Mouse (Mus musculus) forebrain, embryonic 11.5 days (tissue): ENCODE data around the gene Sgms2. TPM values are rescaled to one million over a fixed set of nuclear protein-coding genes. Genes with fewer than 3 reads are reported as not detected.
"Not testable (repeated sequence)": the region's sequence is repeated elsewhere in the genome, so short reads cannot be mapped to it uniquely, and the experiment has no call there.

Experiments
- ATAC-seq: fragments of 200-750 bp; cut with Nextera tagmentation; replicated peaks from 2 replicates; pipeline ENCODE4 v1.8.0; 2017; ENCODE audit warnings: moderate TSS enrichment; ENCODE audit not compliant: low FRiP score
- DNase-seq: peaks from one replicate; pipeline ENCODE4 v3.0.0-alpha.2; 2017; ENCODE audit warnings: low spot score
- H3K27ac ChIP-seq: fragments of 300-500 bp; sonication (generic); 2 replicates; pipeline ENCODE4 v1.5.1; 2014; ENCODE audit warnings: low read depth, low read length
- H3K27me3 ChIP-seq: fragments of 300-500 bp; sonication (generic); 2 replicates; pipeline ENCODE4 v1.6.1; 2014; ENCODE audit warnings: mild to moderate bottlenecking, low read length, mixed read lengths; ENCODE audit not compliant: control insufficient read depth, insufficient read depth
- H3K36me3 ChIP-seq: fragments of 300-500 bp; sonication (generic); 2 replicates; pipeline ENCODE4 v1.6.1; 2014; ENCODE audit warnings: mild to moderate bottlenecking, low read length, moderate library complexity, mixed read lengths; ENCODE audit not compliant: control insufficient read depth, insufficient read depth
- H3K4me1 ChIP-seq: fragments of 300-500 bp; sonication (generic); replicated peaks from 2 replicates; pipeline ENCODE4 v1.6.1; 2014; ENCODE audit warnings: low read length, mixed read lengths; ENCODE audit not compliant: control insufficient read depth, insufficient read depth
- H3K4me2 ChIP-seq: fragments of 300-500 bp; sonication (generic); 2 replicates; pipeline ENCODE4 v1.6.1; 2014; ENCODE audit warnings: low read depth, mild to moderate bottlenecking, low read length, moderate library complexity, mixed read lengths; ENCODE audit not compliant: severe bottlenecking
- H3K4me3 ChIP-seq: fragments of 300-500 bp; sonication (generic); 2 replicates; pipeline ENCODE4 v1.5.1; 2014; ENCODE audit warnings: low read depth, low read length
- H3K9ac ChIP-seq: fragments of 300-500 bp; sonication (generic); 2 replicates; pipeline ENCODE4 v1.6.1; 2014; ENCODE audit warnings: low read length
- H3K9me3 ChIP-seq: fragments of 300-500 bp; sonication (generic); 2 replicates; pipeline ENCODE4 v1.6.1; 2016; ENCODE audit warnings: low read length, mixed read lengths; ENCODE audit not compliant: control insufficient read depth
- WGBS: fragments of 180-500 bp; shearing (Covaris S2); extraction: QIAGEN DNeasy Blood & Tissue Kit; methylation state at CpG from one replicate; pipeline ENCODE4 v1.1.7; 2014; 5-methylcytosine and 5-hydroxymethylcytosine counted together
- polyA plus RNA-seq: library from polyadenylated mRNA; unstranded; fragments of >200 nt; fragmentation: Nextera tagmentation; extraction: Ambion mirVana; gene quantifications from 2 replicates; pipeline ENCODE4 v1.2.1, GENCODE M21; 2014

Gene Sgms2
- polyA plus RNA-seq, 1 experiment from 2014 or later: 0.83 TPM

DNA sequence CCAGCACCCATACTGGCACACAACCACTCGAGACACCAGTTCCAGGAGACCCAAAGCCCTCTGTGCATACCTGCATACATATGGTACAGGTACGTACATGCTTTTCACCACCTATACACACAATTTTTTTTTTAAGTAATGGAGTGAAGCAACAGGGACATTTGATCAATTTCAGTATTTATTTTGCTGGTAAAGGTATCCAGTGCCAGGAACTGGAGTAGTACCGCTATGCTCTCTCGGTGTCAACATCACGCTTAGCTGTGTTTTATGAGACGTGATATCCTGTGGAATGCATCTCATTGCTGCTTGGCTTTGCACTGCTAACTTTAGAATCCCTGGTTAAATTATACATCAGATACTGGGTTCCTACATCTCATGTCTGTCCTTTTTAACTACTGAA lies 145.3 kb downstream of the Sgms2 start:
- no peaks in the 10 kb centered on the region for H3K4me1 ChIP-seq
- no peak overlapping the region for H3K4me3 ChIP-seq
- no peaks in the 10 kb centered on the region for H3K36me3 ChIP-seq
- no peak overlapping the region for H3K9ac ChIP-seq
- H3K4me2 ChIP-seq: no peak overlapping the region
- DNase-seq: no peak
- no peaks in the 10 kb centered on the region; the same call in 1 of the 2 replicates for H3K27me3 ChIP-seq
- WGBS: 92% methylated on average over 6 of the region's 6 CpGs
- H3K9me3 ChIP-seq: no peaks in the 10 kb centered on the region
- ATAC-seq: no peak
- H3K27ac ChIP-seq: no peak overlapping the region

DNA sequence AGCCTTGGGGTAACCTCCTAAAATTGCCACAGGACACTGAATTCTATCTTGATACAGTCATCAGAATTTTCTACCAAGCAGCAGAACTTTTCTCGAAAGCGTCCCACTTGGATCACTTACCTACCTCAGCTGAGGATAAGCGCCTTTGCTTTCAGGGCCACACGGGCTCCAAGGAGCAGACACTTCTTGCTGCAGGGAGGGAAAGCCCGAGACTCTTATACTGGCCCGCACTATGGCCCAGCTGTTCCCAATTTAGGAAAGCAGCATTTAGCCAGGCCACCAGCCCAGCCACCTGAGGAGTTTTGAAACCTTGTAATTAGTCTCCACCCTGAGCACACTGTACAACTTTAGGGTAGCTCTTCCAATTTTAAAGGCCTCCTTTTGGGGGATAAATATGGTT lies 147.9 kb downstream of the Sgms2 start:
- WGBS: 81% methylated on average over 6 of the region's 6 CpGs
- no peak for ATAC-seq

DNA sequence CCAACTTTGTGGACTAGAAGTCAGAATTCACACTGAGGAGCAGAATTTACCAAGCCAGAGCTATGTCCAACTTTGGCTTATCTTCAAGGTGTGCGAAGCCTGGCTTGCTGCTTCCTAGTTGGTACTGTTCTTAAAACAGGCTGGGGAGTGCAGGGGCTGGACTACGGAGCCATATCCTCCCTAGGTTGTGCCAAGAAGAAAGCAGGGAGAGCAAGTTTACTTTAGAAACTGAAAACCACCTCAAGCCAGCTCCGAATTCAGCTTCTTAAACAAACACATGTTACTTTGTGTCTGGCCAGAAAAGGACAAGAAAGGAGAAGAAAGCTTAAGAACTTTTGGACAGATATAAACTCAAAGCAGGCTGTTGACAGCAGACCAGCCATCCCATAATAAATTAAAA lies 150.3 kb downstream of the Sgms2 start:
- Histone ChIP-seq H3K4me3 (no peak overlapping the region), H3K27ac (no peak overlapping the region), H3K9ac (no peak overlapping the region), H3K9me3 (no peaks in the 10 kb centered on the region), H3K27me3 (no peaks in the 10 kb centered on the region; the same call in 1 of the 2 replicates), H3K4me2 (no peak overlapping the region), H3K4me1 (no peaks in the 10 kb centered on the region), H3K36me3 (no peaks in the 10 kb centered on the region)
- 86% methylated on average over 3 of the region's 3 CpGs for WGBS
- no peak for ATAC-seq
- peak; percentile 20 for DNase-seq

More for the DNA sequence above, 147.9 kb downstream of the Sgms2 start:
- Histone ChIP-seq H3K4me2 (no peak overlapping the region), H3K27me3 (no peaks in the 10 kb centered on the region; the same call in 1 of the 2 replicates), H3K36me3 (no peaks in the 10 kb centered on the region), H3K9me3 (no peaks in the 10 kb centered on the region), H3K4me3 (no peak overlapping the region), H3K4me1 (no peaks in the 10 kb centered on the region), H3K27ac (no peak overlapping the region), H3K9ac (no peak overlapping the region)
- DNase-seq: peak; percentile 40

DNA sequence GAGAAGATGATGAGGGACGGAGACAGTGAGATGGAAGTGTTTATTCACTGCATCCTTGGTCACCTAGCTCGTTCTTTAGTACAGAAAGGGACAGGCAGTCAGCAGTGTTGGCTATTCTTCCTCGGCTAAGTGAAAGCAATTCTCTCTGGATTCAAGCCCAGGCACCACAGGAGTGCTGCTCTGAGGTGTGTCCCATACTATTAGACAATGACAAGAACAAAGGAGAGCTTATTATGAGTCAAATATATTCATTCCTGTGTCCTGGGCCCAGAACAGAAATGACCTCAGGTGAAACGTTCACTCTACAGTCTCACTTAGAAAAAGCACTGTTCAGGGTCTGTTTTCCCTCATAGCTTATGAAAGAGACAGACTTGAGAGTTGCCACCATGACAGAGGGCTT lies 151.9 kb downstream of the Sgms2 start:
- no peaks in the 10 kb centered on the region for H3K9me3 ChIP-seq
- H3K27me3 ChIP-seq: no peaks in the 10 kb centered on the region; the same call in 1 of the 2 replicates
- H3K27ac ChIP-seq: no peak overlapping the region
- no peaks in the 10 kb centered on the region for H3K36me3 ChIP-seq
- H3K9ac ChIP-seq: no peak overlapping the region
- DNase-seq: no peak
- H3K4me3 ChIP-seq: no peak overlapping the region
- ATAC-seq: no peak
- 74% methylated on average over 4 of the region's 4 CpGs for WGBS
- H3K4me2 ChIP-seq: no peak overlapping the region
- 0 out of 2 replicates have a peak, but pooled peaks cover 3% of the 10 kb centered on the region for H3K4me1 ChIP-seq

DNA sequence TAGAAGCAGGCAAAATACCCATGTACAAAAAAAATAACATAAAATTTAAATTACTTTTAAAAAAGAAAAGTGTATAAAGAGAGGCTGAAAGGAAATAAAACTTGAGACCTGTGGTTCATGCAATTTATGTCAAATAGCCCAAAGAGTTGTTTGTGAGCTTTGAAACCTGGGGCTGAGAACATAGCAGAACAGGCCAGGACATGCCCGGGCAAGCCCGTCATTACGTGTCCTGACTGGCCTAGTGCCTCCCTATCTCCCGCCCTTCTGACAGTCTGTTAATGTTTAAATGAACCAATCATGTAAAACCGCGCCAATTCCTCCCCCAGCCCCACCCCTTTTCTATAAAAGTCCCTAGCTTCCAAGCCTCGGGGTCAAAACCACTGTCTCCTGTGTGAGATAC lies 153.5 kb downstream of the Sgms2 start:
- H3K36me3 ChIP-seq, DNase-seq, H3K27me3 ChIP-seq, H3K4me3 ChIP-seq, ATAC-seq, H3K4me2 ChIP-seq, H3K27ac ChIP-seq, H3K9ac ChIP-seq, H3K9me3 ChIP-seq, H3K4me1 ChIP-seq: not testable (repeated sequence)
- WGBS: 87% methylated on average over 6 of the region's 7 CpGs

DNA sequence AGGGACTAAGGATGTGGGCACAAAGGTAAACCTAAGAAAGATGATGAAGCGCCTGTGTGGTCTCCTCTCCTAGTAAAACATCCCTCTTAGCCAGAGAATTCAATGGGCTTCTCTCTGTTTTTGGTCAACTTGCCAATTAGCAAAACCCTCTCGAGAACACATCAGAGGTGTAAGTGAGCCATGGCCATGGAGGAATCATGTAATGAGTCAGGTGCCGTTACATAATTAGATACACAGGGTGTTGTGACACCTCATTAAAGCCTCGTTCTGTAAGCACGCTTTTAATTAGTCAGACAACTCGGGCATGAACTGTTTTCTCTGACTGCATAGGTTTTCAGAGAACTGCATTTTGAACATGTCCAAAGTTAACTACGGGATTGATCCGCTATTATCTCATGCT lies 154.6 kb downstream of the Sgms2 start:
- DNase-seq (no peak), ATAC-seq (peak; percentile 90)
- Histone ChIP-seq H3K4me1 (0 out of 2 replicates have a peak, but pooled peaks cover 3% of the 10 kb centered on the region), H3K4me2 (no peak overlapping the region), H3K36me3 (no peaks in the 10 kb centered on the region), H3K4me3 (no peak overlapping the region), H3K9me3 (no peaks in the 10 kb centered on the region), H3K27me3 (no peaks in the 10 kb centered on the region; the same call in 1 of the 2 replicates), H3K27ac (no peak overlapping the region), H3K9ac (no peak overlapping the region)
- WGBS: 57% methylated on average over 8 of the region's 8 CpGs

DNA sequence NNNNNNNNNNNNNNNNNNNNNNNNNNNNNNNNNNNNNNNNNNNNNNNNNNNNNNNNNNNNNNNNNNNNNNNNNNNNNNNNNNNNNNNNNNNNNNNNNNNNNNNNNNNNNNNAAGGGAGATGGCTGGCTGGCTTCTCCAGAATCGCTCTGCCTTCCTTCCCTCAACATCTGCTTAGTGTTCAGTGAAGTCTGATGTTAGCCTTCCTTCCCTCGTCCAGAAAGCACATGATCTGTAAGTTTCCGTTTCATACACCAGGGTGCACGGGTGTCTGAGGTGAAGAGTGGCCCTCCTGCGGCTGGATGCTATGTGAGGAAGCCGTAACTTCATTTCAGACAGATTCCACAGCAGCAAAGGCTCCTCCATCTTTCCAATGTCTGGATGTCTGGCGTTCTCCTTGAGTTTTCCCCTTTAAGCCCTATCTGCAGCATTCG lies 156.1 kb downstream of the Sgms2 start:
- 82% methylated on average over 8 of the region's 8 CpGs for WGBS
- Histone ChIP-seq H3K9ac (no peak overlapping the region), H3K4me2 (no peak overlapping the region), H3K36me3 (no peaks in the 10 kb centered on the region), H3K4me3 (no peak overlapping the region), H3K27ac (no peak overlapping the region), H3K9me3 (no peaks in the 10 kb centered on the region), H3K27me3 (no peaks in the 10 kb centered on the region), H3K4me1 (0 out of 2 replicates have a peak, but pooled peaks cover 3% of the 10 kb centered on the region)
- ATAC-seq (no peak), DNase-seq (no peak)

DNA sequence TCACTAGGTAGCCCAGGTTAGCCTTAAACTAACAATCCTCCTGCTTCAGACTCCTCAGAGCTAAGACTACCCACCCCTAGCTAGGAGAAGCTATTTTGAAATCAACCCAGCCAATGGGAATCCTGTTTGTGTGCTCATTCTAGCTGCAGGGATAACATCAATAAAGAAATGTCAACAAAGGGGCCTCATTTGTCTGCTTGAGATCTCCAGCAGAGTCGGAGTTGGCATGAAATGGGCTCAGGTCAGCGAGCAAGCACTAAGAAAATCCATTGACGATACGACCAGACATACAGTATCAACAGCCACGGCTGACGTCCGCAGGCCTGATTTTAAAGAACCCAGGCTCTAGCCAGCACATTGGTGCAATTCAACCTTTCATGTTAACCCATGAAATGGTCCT lies 164.0 kb downstream of the Sgms2 start:
- Histone ChIP-seq H3K4me1 (no peaks in the 10 kb centered on the region), H3K36me3 (no peaks in the 10 kb centered on the region), H3K27me3 (no peaks in the 10 kb centered on the region), H3K27ac (no peak overlapping the region), H3K9me3 (no peaks in the 10 kb centered on the region), H3K9ac (no peak overlapping the region), H3K4me3 (no peak overlapping the region), H3K4me2 (no peak overlapping the region)
- ATAC-seq (no peak), DNase-seq (no peak)
- 75% methylated on average over 7 of the region's 7 CpGs for WGBS

DNA sequence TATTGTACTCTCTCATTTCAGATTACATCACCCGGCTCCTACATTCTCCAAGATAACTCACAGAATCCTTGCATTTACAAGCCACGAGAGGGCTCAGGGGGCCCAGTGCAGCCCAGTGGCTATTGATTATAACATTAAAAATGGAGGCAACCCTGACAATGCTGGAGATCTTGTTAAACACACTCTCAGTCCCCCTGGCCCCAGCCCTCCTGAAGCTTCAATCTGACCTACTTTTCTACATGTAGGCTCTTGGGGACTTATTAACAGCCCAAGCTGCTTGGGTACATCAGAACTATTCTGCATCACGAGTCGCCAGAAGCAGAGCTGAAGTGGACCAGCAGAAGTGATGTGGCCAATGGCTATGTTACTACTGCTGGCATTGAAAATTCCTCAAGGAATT lies 164.6 kb downstream of the Sgms2 start:
- no peak for ATAC-seq
- Histone ChIP-seq H3K4me3 (no peak overlapping the region), H3K4me1 (no peaks in the 10 kb centered on the region), H3K27me3 (no peaks in the 10 kb centered on the region), H3K36me3 (no peaks in the 10 kb centered on the region), H3K4me2 (no peak overlapping the region), H3K9ac (no peak overlapping the region), H3K9me3 (no peaks in the 10 kb centered on the region), H3K27ac (no peak overlapping the region)
- 86% methylated on average over 4 of the region's 4 CpGs for WGBS
- no peak for DNase-seq
